Mouse (Mus musculus) cortical plate, adult 2 months (tissue): ENCODE results near the gene Irs3.

ENCODE experiments used
- CTCF ChIP-seq: fragments of 200-500 bp; IDR thresholded peaks from 2 replicates; pipeline ENCODE4 v1.5.1; 2011; ENCODE audit warnings: mild to moderate bottlenecking, control low read depth, low read length; ENCODE audit not compliant: insufficient read depth; ENCODE audit errors: extremely low read depth
- POLR2A ChIP-seq: fragments of 200-500 bp; IDR thresholded peaks from 2 replicates; pipeline ENCODE4 v1.6.1; 2011; ENCODE audit warnings: mild to moderate bottlenecking, low read length, control low read depth; ENCODE audit not compliant: insufficient read depth; ENCODE audit errors: extremely low read depth

- no peak for TF ChIP-seq CTCF
- TF ChIP-seq POLR2A: no peak
Observed at GRCm38 (mm10) chr5:137611245-137611602, 34.3 kb downstream of the Irs3 start.
